Mouse (Mus musculus) intestine, embryonic 14.5 days (tissue): Measurements from ENCODE around the gene Gm11020. TPM values are rescaled to one million over a fixed set of nuclear protein-coding genes. Genes with fewer than 3 reads are reported as not detected.
"Not testable (repeated sequence)": the region's sequence is repeated elsewhere in the genome, so short reads cannot be mapped to it uniquely, and the experiment has no call there.

ENCODE experiments used
- ATAC-seq: fragments of 200-750 bp; cut with Nextera tagmentation; replicated peaks from 2 replicates; pipeline ENCODE4 v1.8.0; 2017; ENCODE audit warnings: low read depth, moderate number of reproducible peaks, moderate TSS enrichment, moderate library complexity; ENCODE audit not compliant: low FRiP score, low TSS enrichment
- DNase-seq: peaks from one replicate; pipeline ENCODE4 v3.0.0-alpha.2; 2018; ENCODE audit warnings: low spot score
- H3K27ac ChIP-seq: fragments of 300-500 bp; sonication (generic); 2 replicates; pipeline ENCODE4 v1.5.1; 2014; ENCODE audit warnings: low read depth, mild to moderate bottlenecking, control low read depth
- H3K27me3 ChIP-seq: fragments of 300-500 bp; sonication (generic); replicated peaks from 2 replicates; pipeline ENCODE4 v1.6.1; 2014; ENCODE audit warnings: low read length, control low read depth; ENCODE audit not compliant: control insufficient read depth, insufficient read depth
- H3K36me3 ChIP-seq: fragments of 300-500 bp; sonication (generic); 2 replicates; pipeline ENCODE4 v1.6.1; 2014; ENCODE audit warnings: low read length, control low read depth; ENCODE audit not compliant: control insufficient read depth, insufficient read depth
- H3K4me1 ChIP-seq: fragments of 300-500 bp; sonication (generic); replicated peaks from 2 replicates; pipeline ENCODE4 v1.6.1; 2014; ENCODE audit warnings: low read length, control low read depth, mixed read lengths; ENCODE audit not compliant: control insufficient read depth, insufficient read depth
- H3K4me2 ChIP-seq: fragments of 300-500 bp; sonication (generic); 2 replicates; pipeline ENCODE4 v1.6.1; 2014; ENCODE audit warnings: low read length
- H3K4me3 ChIP-seq: fragments of 300-500 bp; sonication (generic); 2 replicates; pipeline ENCODE4 v1.5.1; 2014; ENCODE audit warnings: low read depth, low read length, control low read depth, mixed read lengths
- H3K9ac ChIP-seq: fragments of 300-500 bp; sonication (generic); 2 replicates; pipeline ENCODE4 v1.6.1; 2014; ENCODE audit warnings: mild to moderate bottlenecking, low read length
- H3K9me3 ChIP-seq: fragments of 300-500 bp; sonication (generic); 2 replicates; pipeline ENCODE4 v1.6.1; 2016; ENCODE audit warnings: low read length, control low read depth; ENCODE audit not compliant: control insufficient read depth
- WGBS: fragments of 180-500 bp; shearing (Covaris S2); extraction: QIAGEN DNeasy Blood & Tissue Kit; methylation state at CpG from one replicate; pipeline ENCODE4 v1.1.7; 2014; 5-methylcytosine and 5-hydroxymethylcytosine counted together
- polyA plus RNA-seq: library from polyadenylated mRNA; unstranded; fragments of >200 nt; fragmentation: Nextera tagmentation; extraction: Ambion mirVana; gene quantifications from 2 replicates; pipeline ENCODE4 v1.2.1, GENCODE M21; 2014

Gene Gm11020
- not detected in 2 replicates for polyA plus RNA-seq

GRCm38 (mm10) chr8:104321267-104321666 lies at the start of gene Gm11020:
Gene Gm11020 (plus strand): TSS chr8:104321567.
- H3K9me3 ChIP-seq, H3K27me3 ChIP-seq, H3K36me3 ChIP-seq, H3K9ac ChIP-seq, H3K27ac ChIP-seq, DNase-seq, H3K4me3 ChIP-seq, H3K4me2 ChIP-seq, H3K4me1 ChIP-seq, ATAC-seq: not testable (repeated sequence)
- WGBS, result 75% methylated on average over 8 of the region's 11 CpGs

- not testable (repeated sequence) for H3K4me2 ChIP-seq, H3K27me3 ChIP-seq, H3K9ac ChIP-seq, H3K27ac ChIP-seq, H3K4me3 ChIP-seq, H3K9me3 ChIP-seq, ATAC-seq, H3K4me1 ChIP-seq, DNase-seq, H3K36me3 ChIP-seq
- WGBS, result 87% methylated on average over 11 of the region's 12 CpGs
Observed at GRCm38 (mm10) chr8:104293081-104293480, 28.3 kb upstream of the Gm11020 start, which contains the start of gene Cmtm2a. Gene Cmtm2a (minus strand): TSS chr8:104293181.

GRCm38 (mm10) chr8:104294396-104294795 lies 27.0 kb upstream of the Gm11020 start:
- Histone ChIP-seq H3K9ac (no peak overlapping the region), H3K36me3 (no peaks in the 10 kb centered on the region), H3K4me3 (no peak overlapping the region), H3K4me1 (no peaks in the 10 kb centered on the region), H3K27ac (no peak overlapping the region), H3K9me3 (no peaks in the 10 kb centered on the region), H3K27me3 (no peaks in the 10 kb centered on the region), H3K4me2 (no peak overlapping the region)
- 94% methylated on average over 1 of the region's 1 CpGs for WGBS
- no peak for DNase-seq
- no peak for ATAC-seq

GRCm38 (mm10) chr8:104301577-104301976 lies 19.8 kb upstream of the Gm11020 start:
- not testable (repeated sequence) for H3K4me3 ChIP-seq, H3K9ac ChIP-seq, H3K9me3 ChIP-seq, H3K27me3 ChIP-seq, H3K4me2 ChIP-seq, H3K4me1 ChIP-seq, H3K27ac ChIP-seq, H3K36me3 ChIP-seq, ATAC-seq, DNase-seq
- 25% methylated on average over 3 of the region's 3 CpGs for WGBS

- DNase-seq, H3K4me1 ChIP-seq, ATAC-seq, H3K4me2 ChIP-seq, H3K27ac ChIP-seq, H3K4me3 ChIP-seq, H3K27me3 ChIP-seq, H3K9me3 ChIP-seq, H3K36me3 ChIP-seq, H3K9ac ChIP-seq: not testable (repeated sequence)
- WGBS, result 91% methylated on average over 4 of the region's 4 CpGs
Observed at GRCm38 (mm10) chr8:104302536-104302935, 18.8 kb upstream of the Gm11020 start.

- Histone ChIP-seq H3K27ac (no peak overlapping the region), H3K27me3 (no peaks in the 10 kb centered on the region), H3K36me3 (no peaks in the 10 kb centered on the region), H3K4me1 (no peaks in the 10 kb centered on the region), H3K4me2 (no peak overlapping the region), H3K9me3 (no peaks in the 10 kb centered on the region), H3K9ac (no peak overlapping the region), H3K4me3 (no peak overlapping the region)
- DNase-seq (no peak), ATAC-seq (no peak)
- WGBS, result 88% methylated on average over 11 of the region's 11 CpGs
Observed at GRCm38 (mm10) chr8:104304962-104305361, 16.4 kb upstream of the Gm11020 start.

- H3K9me3 ChIP-seq, H3K27me3 ChIP-seq, H3K4me3 ChIP-seq, H3K4me2 ChIP-seq, DNase-seq, H3K36me3 ChIP-seq, H3K4me1 ChIP-seq, H3K9ac ChIP-seq, ATAC-seq, H3K27ac ChIP-seq: not testable (repeated sequence)
- WGBS, result 39% methylated on average over 6 of the region's 6 CpGs
Observed at GRCm38 (mm10) chr8:104308341-104308740, 13.0 kb upstream of the Gm11020 start.

GRCm38 (mm10) chr8:104309441-104310155 lies 11.8 kb upstream of the Gm11020 start, which contains the start of the genes Gm45711 and Cmtm1:
Gene Gm45711 (minus strand): TSS chr8:104310081.
Gene Cmtm1 (minus strand): TSS chr8:104310145.
- H3K9me3 ChIP-seq, DNase-seq, H3K4me3 ChIP-seq, H3K27me3 ChIP-seq, H3K4me1 ChIP-seq, H3K4me2 ChIP-seq, ATAC-seq, H3K36me3 ChIP-seq, H3K9ac ChIP-seq, H3K27ac ChIP-seq: not testable (repeated sequence)
- 85% methylated on average over 34 of the region's 36 CpGs for WGBS

- not testable (repeated sequence) for DNase-seq, H3K9ac ChIP-seq, H3K4me3 ChIP-seq, H3K4me1 ChIP-seq, H3K4me2 ChIP-seq, H3K27me3 ChIP-seq, H3K27ac ChIP-seq, ATAC-seq, H3K9me3 ChIP-seq, H3K36me3 ChIP-seq
- WGBS, result 88% methylated on average over 3 of the region's 3 CpGs
Observed at GRCm38 (mm10) chr8:104312023-104312422, 9.3 kb upstream of the Gm11020 start.
